10 mouse cellular contexts compared by ENCODE assay signal in genomic region chr8:70790846-70791245, GRCm38 (mm10). TPM values are rescaled to one million over a fixed set of nuclear protein-coding genes. Genes with fewer than 3 reads are reported as not detected.
DNase-seq lines count a peak whose midpoint lies in the region; ATAC-seq and TF ChIP-seq lines count a peak whose summit lies in the region.
"Had no signal": no experiment of that assay in that cellular context is flagged by ENCODE, and none has a peak within 500 bp of the region (broad histone marks: within the 10 kb centered on the region; RNA-seq: fewer than 3 reads in every experiment).

No protein-coding gene starts in this region.

- H3K36me3 ChIP-seq in heart, embryonic 16.5 days (ENCODE audit: control insufficient read depth, insufficient read depth) = peaks cover 10% of the 10 kb centered on the region
- H3K36me3 ChIP-seq in E14TG2a.4 (ENCODE audit: insufficient read depth, low read length) = peaks cover 30% of the 10 kb centered on the region
- peaks cover 34% of the 10 kb centered on the region for H3K36me3 ChIP-seq in forebrain, embryonic 12.5 days (replicated peaks)
- peaks cover 3% of the 10 kb centered on the region for H3K36me3 ChIP-seq in liver, embryonic 14.5 days (replicated peaks; ENCODE audit: control insufficient read depth, insufficient read depth, low read depth)

- peaks cover 23% of the 10 kb centered on the region for H3K4me1 ChIP-seq in heart, embryonic 16.5 days (ENCODE audit: control insufficient read depth, insufficient read depth, low read length)
- H3K4me1 ChIP-seq in E14TG2a.4 (replicated peaks; ENCODE audit: low read depth, low read length) = peaks cover 62% of the 10 kb centered on the region
- H3K4me1 ChIP-seq in forebrain, embryonic 12.5 days = peaks cover 39% of the 10 kb centered on the region
- peaks cover 17 to 32% of the 10 kb centered on the region in 2 experiments for H3K4me1 ChIP-seq in liver, embryonic 14.5 days (replicated peaks; ENCODE audit: control insufficient read depth in 2 of 2, insufficient read depth in 2 of 2, low read length in 1 of 2)

- H3K4me2 ChIP-seq in heart, embryonic 16.5 days (ENCODE audit: low read depth, low read length) = peak overlapping the region; percentile 93
- H3K4me2 ChIP-seq in forebrain, embryonic 12.5 days = peak overlapping the region; percentile 70
- H3K4me2 ChIP-seq in liver, embryonic 14.5 days (ENCODE audit: low read depth) = peak overlapping the region; percentile 74

- peak overlapping the region; percentile 72 for H3K4me3 ChIP-seq in heart, embryonic 16.5 days (ENCODE audit: low read length)
- H3K4me3 ChIP-seq in E14TG2a.4 (replicated peaks; ENCODE audit: low read length) = peak overlapping the region; percentile 89; the same call in 1 of the 2 replicates
- peak overlapping the region; percentile 63 for H3K4me3 ChIP-seq in forebrain, embryonic 12.5 days (replicated peaks)
- H3K4me3 ChIP-seq in liver, embryonic 14.5 days (ENCODE audit: insufficient read depth in 1 of 2, low read depth in 2 of 2, low read length in 2 of 2) = peak overlapping the region; percentile 67 to 68

- no peak for DNase-seq in heart, adult 8-10 months (ENCODE audit: low spot score)
- DNase-seq in liver, embryonic 14.5 days (ENCODE audit: low read depth in 3 of 3, low spot score in 3 of 3) = no peak
- DNase-seq in ovary, postnatal 36 days (ENCODE audit: low spot score) = no peak
- DNase-seq in natural killer cell, adult 2 months (ENCODE audit: low spot score in 2 of 2) = no peak
- DNase-seq in adrenal gland, adult 18-20 months (ENCODE audit: low spot score in 2 of 2) = no peak
- DNase-seq: heart, postnatal 36 days had no signal

- H3K27me3 ChIP-seq in heart, embryonic 16.5 days (ENCODE audit: control insufficient read depth, insufficient read depth, low read length) = no peaks in the 10 kb centered on the region; the same call in 1 of the 2 replicates
- peaks cover 20% of the 10 kb centered on the region for H3K27me3 ChIP-seq in E14TG2a.4 (ENCODE audit: insufficient read depth, low read length)
- peaks cover 35% of the 10 kb centered on the region; the same call in 1 of the 2 replicates for H3K27me3 ChIP-seq in forebrain, embryonic 12.5 days
- peaks cover 5% of the 10 kb centered on the region; the same call in 1 of the 2 replicates for H3K27me3 ChIP-seq in liver, embryonic 14.5 days (ENCODE audit: control insufficient read depth, insufficient read depth, low read length)
- H3K27me3 ChIP-seq: Patski had no signal

- TF ChIP-seq EP300 in liver, embryonic 14.5 days (IDR thresholded peaks at IDR 0.05; ENCODE audit: low read depth) = no peak

- no peak for TF ChIP-seq CTCF in E14TG2a.4 (conservative IDR thresholded peaks at IDR 0.05; ENCODE audit: low read length)
- TF ChIP-seq CTCF in liver, embryonic 14.5 days (IDR thresholded peaks at IDR 0.05; ENCODE audit: low read depth) = no peak

- no peak for ATAC-seq in heart, embryonic 16.5 days (replicated peaks; ENCODE audit: extremely low read depth, insufficient read depth, low FRiP score)
- ATAC-seq in forebrain, embryonic 12.5 days (ENCODE audit: low FRiP score) = no peak
- no peak for ATAC-seq in liver, embryonic 14.5 days (ENCODE audit: insufficient read depth)
- ATAC-seq: Patski had no signal

- peak overlapping the region; percentile 88 for H3K9ac ChIP-seq in heart, embryonic 16.5 days (ENCODE audit: low read length)
- H3K9ac ChIP-seq in forebrain, embryonic 12.5 days = peak overlapping the region; percentile 49
- H3K9ac ChIP-seq in liver, embryonic 14.5 days (replicated peaks) = peak overlapping the region; percentile 46

- no peaks in the 10 kb centered on the region for H3K9me3 ChIP-seq in heart, embryonic 16.5 days (replicated peaks; ENCODE audit: control insufficient read depth, low read length)
- no peaks in the 10 kb centered on the region for H3K9me3 ChIP-seq in E14TG2a.4 (ENCODE audit: low read length)
- no peaks in the 10 kb centered on the region for H3K9me3 ChIP-seq in forebrain, embryonic 12.5 days
- H3K9me3 ChIP-seq in liver, embryonic 14.5 days (ENCODE audit: control insufficient read depth, low read length) = no peaks in the 10 kb centered on the region

- 62% methylated on average over 8 of the region's 8 CpGs for WGBS in heart, embryonic 16.5 days
- 59% methylated on average over 8 of the region's 8 CpGs for WGBS in forebrain, embryonic 12.5 days
- WGBS in liver, embryonic 14.5 days (ENCODE audit: insufficient replicate concordance) = 47% methylated on average over 8 of the region's 8 CpGs

- H3K27ac ChIP-seq in heart, embryonic 16.5 days (ENCODE audit: low read length) = no peak overlapping the region
- no peak overlapping the region for H3K27ac ChIP-seq in forebrain, embryonic 12.5 days
- no peak overlapping the region for H3K27ac ChIP-seq in liver, embryonic 14.5 days

RNA-seq across cellular contexts. Expression of gene Mast3, which starts 14.0 kb away (rescaled TPM):
- polyA plus RNA-seq in heart, embryonic 16.5 days (2015; fragmentation: Nextera tagmentation; extraction: Ambion mirVana) = 7.3 and 9.3 TPM in 2 replicates
- 1 to 10 TPM; 6.5 to 8.4 (median 7.1) TPM for total RNA-seq in heart, adult 8-10 months (2022)
- 14.5 and 16.8 TPM in 2 replicates for polyA plus RNA-seq in forebrain, embryonic 12.5 days (2016; fragmentation: Nextera tagmentation; extraction: Ambion mirVana)
- 11.1 and 13.0 TPM in 2 replicates for polyA plus RNA-seq in liver, embryonic 14.5 days (2012; rRNA removed)
- polyA plus RNA-seq in liver, embryonic 14.5 days (2014; fragmentation: Nextera tagmentation; extraction: Ambion mirVana) = 5.4 and 6.3 TPM in 2 replicates
- total RNA-seq in adrenal gland, adult 18-20 months (2021) = 10 to 100 TPM; 15.6 to 16.7 TPM

RNA-seq across cellular contexts. Expression of gene Pik3r2, which starts 14.3 kb away (rescaled TPM):
- 42.1 and 43.3 TPM in 2 replicates for polyA plus RNA-seq in heart, embryonic 16.5 days (2015; fragmentation: Nextera tagmentation; extraction: Ambion mirVana)
- 10 to 100 TPM; 19.3 to 24.1 (median 22.2) TPM for total RNA-seq in heart, adult 8-10 months (2022)
- polyA plus RNA-seq in forebrain, embryonic 12.5 days (2016; fragmentation: Nextera tagmentation; extraction: Ambion mirVana) = 72.7 and 79.1 TPM in 2 replicates
- polyA plus RNA-seq in liver, embryonic 14.5 days (2012; rRNA removed) = 13.2 and 17.5 TPM in 2 replicates
- polyA plus RNA-seq in liver, embryonic 14.5 days (2014; fragmentation: Nextera tagmentation; extraction: Ambion mirVana) = 8.2 and 12.0 TPM in 2 replicates
- total RNA-seq in adrenal gland, adult 18-20 months (2021) = 10 to 100 TPM; 30.5 to 36.5 TPM

RNA-seq across cellular contexts. Expression of gene Il12rb1, which starts 17.4 kb away (rescaled TPM):
- 0.77 and 1.6 TPM in 2 replicates for polyA plus RNA-seq in heart, embryonic 16.5 days (2015; fragmentation: Nextera tagmentation; extraction: Ambion mirVana)
- total RNA-seq in heart, adult 8-10 months (2022) = under 1 TPM in 2 of 4 experiments, not detected in 2; 0.16 to 0.49 TPM
- polyA plus RNA-seq in forebrain, embryonic 12.5 days (2016; fragmentation: Nextera tagmentation; extraction: Ambion mirVana) = not detected in 2 replicates
- 0.11 and 0.13 TPM in 2 replicates for polyA plus RNA-seq in liver, embryonic 14.5 days (2012; rRNA removed)
- 0.18 and 0.39 TPM in 2 replicates for polyA plus RNA-seq in liver, embryonic 14.5 days (2014; fragmentation: Nextera tagmentation; extraction: Ambion mirVana)
- under 1 TPM; 0.66 to 0.77 TPM for total RNA-seq in adrenal gland, adult 18-20 months (2021)
- total RNA-seq: heart, postnatal 36 days had no signal

RNA-seq across cellular contexts. Expression of gene Mpv17l2, which starts 30.1 kb away (rescaled TPM):
- polyA plus RNA-seq in heart, embryonic 16.5 days (2015; fragmentation: Nextera tagmentation; extraction: Ambion mirVana) = 44.0 and 50.5 TPM in 2 replicates
- total RNA-seq in heart, adult 8-10 months (2022) = 10 to 100 TPM; 23.2 to 32.5 (median 27.7) TPM
- 33.2 and 34.5 TPM in 2 replicates for polyA plus RNA-seq in forebrain, embryonic 12.5 days (2016; fragmentation: Nextera tagmentation; extraction: Ambion mirVana)
- 25.3 and 28.5 TPM in 2 replicates for polyA plus RNA-seq in liver, embryonic 14.5 days (2012; rRNA removed)
- polyA plus RNA-seq in liver, embryonic 14.5 days (2014; fragmentation: Nextera tagmentation; extraction: Ambion mirVana) = 39.8 and 41.5 TPM in 2 replicates
- total RNA-seq in adrenal gland, adult 18-20 months (2021) = 100 to 1,000 TPM in 1 of 2 experiments, 10 to 100 TPM in 1; 94.9 to 120 TPM

RNA-seq across cellular contexts. Expression of gene Rab3a, which starts 36.4 kb away (rescaled TPM):
- 29.1 and 30.0 TPM in 2 replicates for polyA plus RNA-seq in heart, embryonic 16.5 days (2015; fragmentation: Nextera tagmentation; extraction: Ambion mirVana)
- 10 to 100 TPM; 46.3 to 60.7 (median 50.6) TPM for total RNA-seq in heart, adult 8-10 months (2022)
- polyA plus RNA-seq in forebrain, embryonic 12.5 days (2016; fragmentation: Nextera tagmentation; extraction: Ambion mirVana) = 87.8 and 95.4 TPM in 2 replicates
- 2.7 and 3.2 TPM in 2 replicates for polyA plus RNA-seq in liver, embryonic 14.5 days (2012; rRNA removed)
- polyA plus RNA-seq in liver, embryonic 14.5 days (2014; fragmentation: Nextera tagmentation; extraction: Ambion mirVana) = 1.6 and 2.4 TPM in 2 replicates
- total RNA-seq in adrenal gland, adult 18-20 months (2021) = 10 to 100 TPM; 52.4 to 60.4 TPM
